Mouse (Mus musculus): ENCODE measurements at regions not wholly inside any gene's neighbourhood (a gene's known extent, or its start where the extent isn't known, plus 50 kb on each side); places are given as distances from the start of the nearest gene placed in this dataset.
"Not testable (repeated sequence)": the region's sequence is repeated elsewhere in the genome, so short reads cannot be mapped to it uniquely, and the experiment has no call there.

- DNase-seq: peak; percentile 38
Observed at GRCm38 (mm10) chr10:27761402-27761801, 141.8 kb upstream of the Lama2 start.

- no peak for DNase-seq
Observed at GRCm38 (mm10) chr10:27802368-27802767, 182.8 kb upstream of the Lama2 start.

GRCm38 (mm10) chr10:27809539-27809938 lies 190.0 kb upstream of the Lama2 start:
- no peak for DNase-seq

GRCm38 (mm10) chr10:27825671-27826070 lies 206.1 kb upstream of the Lama2 start:
- not testable (repeated sequence) for DNase-seq

GRCm38 (mm10) chr10:27828346-27828745 lies 208.8 kb upstream of the Lama2 start:
- DNase-seq: no peak

- no peak for DNase-seq
Observed at GRCm38 (mm10) chr10:27838666-27839065, 219.1 kb upstream of the Lama2 start.

GRCm38 (mm10) chr10:27841042-27841709 lies 221.6 kb upstream of the Lama2 start:
- no peak for DNase-seq

GRCm38 (mm10) chr10:27843010-27843409 lies 223.5 kb upstream of the Lama2 start:
- no peak for DNase-seq

- DNase-seq: no peak
Observed at GRCm38 (mm10) chr10:27863625-27864024, 211.0 kb upstream of the Ptprk start.

GRCm38 (mm10) chr10:27880867-27881266 lies 193.8 kb upstream of the Ptprk start:
- no peak for DNase-seq

- no peak for DNase-seq
Observed at GRCm38 (mm10) chr10:27891778-27892512, 182.7 kb upstream of the Ptprk start.

- no peak for DNase-seq
Observed at GRCm38 (mm10) chr10:27916406-27916805, 158.2 kb upstream of the Ptprk start.

GRCm38 (mm10) chr10:27927266-27927665 lies 147.4 kb upstream of the Ptprk start:
- no peak for DNase-seq

- DNase-seq: peak; percentile 52
Observed at GRCm38 (mm10) chr10:27942136-27942535, 132.5 kb upstream of the Ptprk start.

GRCm38 (mm10) chr10:27949127-27949526 lies 125.5 kb upstream of the Ptprk start:
- DNase-seq: no peak

- DNase-seq: no peak
Observed at GRCm38 (mm10) chr10:27968202-27968601, 106.4 kb upstream of the Ptprk start.

GRCm38 (mm10) chr10:27984047-27984446 lies 90.6 kb upstream of the Ptprk start:
- no peak for DNase-seq

- no peak for DNase-seq
Observed at GRCm38 (mm10) chr10:27985068-27985467, 89.6 kb upstream of the Ptprk start.

- DNase-seq: peak; percentile 14
Observed at GRCm38 (mm10) chr10:27987026-27987425, 87.6 kb upstream of the Ptprk start.

- DNase-seq: no peak
Observed at GRCm38 (mm10) chr10:27988066-27988465, 86.6 kb upstream of the Ptprk start.

- DNase-seq: peak; percentile 20
Observed at GRCm38 (mm10) chr10:27990359-27991056, 84.1 kb upstream of the Ptprk start.

- DNase-seq: no peak
Observed at GRCm38 (mm10) chr10:27991057-27991365, 83.6 kb upstream of the Ptprk start.

GRCm38 (mm10) chr10:27994376-27995034 lies 80.1 kb upstream of the Ptprk start:
- DNase-seq: no peak

- no peak for DNase-seq
Observed at GRCm38 (mm10) chr10:27995035-27995399, 79.6 kb upstream of the Ptprk start.
